Mouse (Mus musculus) gastrocnemius, postnatal 4 days (tissue): ENCODE data around the gene Btn2a2. TPM values are rescaled to one million over a fixed set of nuclear protein-coding genes. Genes with fewer than 3 reads are reported as not detected.

Source experiments
- DNase-seq, 2 experiments: peaks; one replicate each; pipeline ENCODE4 v3.0.0; 2021 to 2022; ENCODE audit warnings: low spot score in 2 of 2, mixed read lengths in 2 of 2
- microRNA-seq: library from miRNA; unstranded; fragments of <30 nt; microRNA quantifications from one replicate; pipeline ENCODE4 v1.2.0, GENCODE M21; 2021
- total RNA-seq, 2 experiments: library from RNA; stranded (reverse); gene quantifications; 2 replicates each; pipeline ENCODE4 v1.2.3; 2021

The Btn2a2 gene
- total RNA-seq, 2 experiments from 2014 or later = 0.23 TPM; not detected in 1

- no peak for DNase-seq
Measured at GRCm38 (mm10) chr13:23428166-23428993, 60.3 kb downstream of the Btn2a2 start.

Small RNAs within 50 kb of the gene (microRNA-seq; reads per million reads assigned to microRNA genes)
- not detected for gene Gm44297
- gene n-TStga1 = not detected

Other genes starting within 250 kb of the Btn2a2 start
- not detected for gene Vmn1r223, start 241.7 kb downstream of the Btn2a2 start, total RNA-seq
- 10 to 100 TPM; 17.8 to 20.8 TPM for gene Zfp322a, start 119.6 kb downstream of the Btn2a2 start, total RNA-seq
- 1 to 10 TPM; 6.2 to 6.6 TPM for gene Abt1, start 65.0 kb downstream of the Btn2a2 start, total RNA-seq
- not detected for gene Btn1a1, start 23.0 kb downstream of the Btn2a2 start, total RNA-seq
- 100 to 1,000 TPM; 761 to 939 TPM for gene Hist1h4h, start 42.2 kb upstream of the Btn2a2 start, total RNA-seq
- 100 to 1,000 TPM; 329 to 395 TPM for gene Hist1h2af, start 45.0 kb upstream of the Btn2a2 start, total RNA-seq
- gene Hist1h3g, start 46.6 kb upstream of the Btn2a2 start, total RNA-seq = 100 to 1,000 TPM; 100 to 143 TPM
- 10 to 100 TPM; 18.5 to 24.9 TPM for gene Hist1h2bh, start 54.5 kb upstream of the Btn2a2 start, total RNA-seq
- 100 to 1,000 TPM in 1 of 2 experiments, 10 to 100 TPM in 1; 92.1 to 134 TPM for gene Hist1h3f, start 55.2 kb upstream of the Btn2a2 start, total RNA-seq
- 100 to 1,000 TPM; 613 to 773 TPM for gene Hist1h4f, start 62.8 kb upstream of the Btn2a2 start, total RNA-seq
- gene Hist1h1d, start 64.4 kb upstream of the Btn2a2 start, total RNA-seq = 10 to 100 TPM; 34.6 to 45.9 TPM
- gene Hist1h3e, start 73.5 kb upstream of the Btn2a2 start, total RNA-seq = 100 to 1,000 TPM; 232 to 273 TPM
- gene Hist1h2ae, start 82.4 kb upstream of the Btn2a2 start, total RNA-seq = 10 to 100 TPM; 63.6 to 92.7 TPM
- gene Hist1h2bg, start 82.5 kb upstream of the Btn2a2 start, total RNA-seq = 100 to 1,000 TPM; 491 to 581 TPM
- gene Hist1h2bf, start 85.3 kb upstream of the Btn2a2 start, total RNA-seq = 100 to 1,000 TPM; 240 to 292 TPM
- 10 to 100 TPM; 51.6 to 79.2 TPM for gene Hist1h2ad, start 85.5 kb upstream of the Btn2a2 start, total RNA-seq
- 10 to 100 TPM; 55.2 to 69.3 TPM for gene Hist1h3d, start 86.9 kb upstream of the Btn2a2 start, total RNA-seq
- 100 to 1,000 TPM; 302 to 338 TPM for gene Hist1h4d, start 92.7 kb upstream of the Btn2a2 start, total RNA-seq
- gene Hist1h2be, start 132.3 kb upstream of the Btn2a2 start, total RNA-seq = 10 to 100 TPM; 40.8 to 47.6 TPM
- gene Hist1h1e, start 133.7 kb upstream of the Btn2a2 start, total RNA-seq = 100 to 1,000 TPM; 307 to 345 TPM
- gene Hist1h2ac, start 195.1 kb upstream of the Btn2a2 start, total RNA-seq = 10 to 100 TPM; 12.7 to 14.2 TPM
- 10 to 100 TPM; 71.7 to 84.0 TPM for gene Hist1h2bc, start 195.3 kb upstream of the Btn2a2 start, total RNA-seq
- gene Hist1h1t, start 207.0 kb upstream of the Btn2a2 start, total RNA-seq = 1 to 10 TPM; 1.3 to 1.6 TPM
- 100 to 1,000 TPM; 206 to 241 TPM for gene Hist1h4c, start 209.6 kb upstream of the Btn2a2 start, total RNA-seq
- gene Hfe, start 222.0 kb upstream of the Btn2a2 start, total RNA-seq = 1 to 10 TPM; 5.9 to 6.6 TPM
- gene Hist1h1c, start 250.0 kb upstream of the Btn2a2 start, total RNA-seq = 100 to 1,000 TPM; 462 to 585 TPM